In the genomic region with DNA sequence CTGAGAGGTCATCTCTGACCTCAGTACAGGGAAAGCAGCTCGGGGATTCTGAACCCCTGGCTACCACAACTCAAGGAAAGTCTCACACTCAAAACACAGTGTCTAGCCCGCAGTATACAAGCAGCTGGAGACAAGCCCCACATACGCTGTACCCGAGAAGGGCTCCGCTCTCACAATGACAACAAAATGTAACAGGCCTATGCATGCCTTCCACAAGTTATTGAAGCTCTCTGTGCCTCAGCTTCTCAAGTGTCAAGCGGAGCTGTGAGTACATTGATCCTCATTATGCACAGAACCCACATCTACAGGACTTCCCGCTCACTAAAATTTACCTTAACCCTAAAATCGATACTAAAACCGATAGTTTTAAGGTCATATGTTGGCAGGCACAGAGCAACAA, we compare ENCODE assay signal across 15 mouse cellular contexts.
"Had no signal": no experiment of that assay in that cellular context is flagged by ENCODE, and none has a peak within 500 bp of the region (broad histone marks: within the 10 kb centered on the region; RNA-seq: fewer than 3 reads in every experiment).

No protein-coding gene starts in this region.

- H3K4me1 ChIP-seq: lung, embryonic 15.5 days; megakaryocyte, embryonic 14.5 days had no signal

- H3K4me3 ChIP-seq: layer of hippocampus, adult 2 months; limb, embryonic 12.5 days; liver, embryonic 13.5 days; lung, embryonic 15.5 days; megakaryocyte, embryonic 14.5 days had no signal

- H3K27ac ChIP-seq: layer of hippocampus, adult 2 months; limb, embryonic 12.5 days; liver, embryonic 13.5 days; lung, embryonic 15.5 days; macrophage had no signal

- H3K27me3 ChIP-seq: limb, embryonic 12.5 days; liver, embryonic 13.5 days; lung, embryonic 15.5 days had no signal

- ATAC-seq: liver, postnatal 0 days; midbrain, embryonic 16.5 days had no signal

- H3K9ac ChIP-seq: limb, embryonic 12.5 days; liver, embryonic 13.5 days; liver, postnatal 0 days; lung, embryonic 15.5 days had no signal

- H3K4me2 ChIP-seq: limb, embryonic 12.5 days; liver, embryonic 13.5 days; lung, embryonic 15.5 days; midbrain, embryonic 11.5 days had no signal

- H3K36me3 ChIP-seq: limb, embryonic 12.5 days; liver, embryonic 13.5 days; lung, embryonic 15.5 days had no signal

- H3K9me3 ChIP-seq: limb, embryonic 12.5 days; liver, embryonic 13.5 days; lung, embryonic 15.5 days had no signal

- DNase-seq: kidney, postnatal 10 days; kidney, postnatal 4 days; liver; liver, embryonic 13.5 days; liver, postnatal 0 days; lung, postnatal 14 days; right cerebral cortex, postnatal 14 days; thymus, postnatal 4 days had no signal
